Mouse (Mus musculus): ENCODE results near the gene Vps41. TPM values are rescaled to one million over a fixed set of nuclear protein-coding genes. Genes with fewer than 3 reads are reported as not detected.

Vps41 gene
- polyA plus RNA-seq, 1 experiment: 12.6 TPM

- TF ChIP-seq FOSL1 (IDR thresholded peaks at IDR 0.05; ENCODE audit: insufficient read depth, low read length, poor library complexity, severe bottlenecking): no peak
- TF ChIP-seq MAX (IDR thresholded peaks at IDR 0.05): no peak
- TF ChIP-seq USF1 (IDR thresholded peaks at IDR 0.05; ENCODE audit: low read depth): no peak
- no peak for TF ChIP-seq MYOG (IDR thresholded peaks at IDR 0.05; ENCODE audit: control insufficient read depth, extremely low read depth, insufficient read length)
- no peak for TF ChIP-seq MYOD1 (IDR thresholded peaks at IDR 0.05; ENCODE audit: control insufficient read depth, insufficient read length, low read depth)
- no peak for TF ChIP-seq CTCF (IDR thresholded peaks at IDR 0.05; ENCODE audit: control insufficient read depth, insufficient read depth, insufficient read length)
- no peak for TF ChIP-seq CEBPB (IDR thresholded peaks at IDR 0.05; ENCODE audit: low read depth)
- Histone ChIP-seq H3K79me3 (ENCODE audit: low read depth) (no peaks in the 10 kb centered on the region), H3K27me3 (ENCODE audit: control insufficient read depth, insufficient read depth, insufficient read length) (no peaks in the 10 kb centered on the region), H3K4me3 (ENCODE audit: insufficient read depth, poor library complexity, severe bottlenecking) (no peak overlapping the region), H3K79me2 (ENCODE audit: control insufficient read depth, insufficient read depth) (no peaks in the 10 kb centered on the region), H3ac (ENCODE audit: control insufficient read depth, insufficient read length, low read depth) (no peak overlapping the region), H3K36me3 (ENCODE audit: control insufficient read depth, insufficient read depth) (no peaks in the 10 kb centered on the region)
Measured at GRCm38 (mm10) chr13:18903623-18904022, 186.5 kb downstream of the Vps41 start.

GRCm38 (mm10) chr13:18914774-18915173, 197.7 kb downstream of the Vps41 start:
- TF ChIP-seq MYOG (IDR thresholded peaks at IDR 0.05; ENCODE audit: control insufficient read depth, extremely low read depth, insufficient read length) (no peak), CTCF (IDR thresholded peaks at IDR 0.05; ENCODE audit: control insufficient read depth, insufficient read depth, insufficient read length) (no peak), USF1 (IDR thresholded peaks at IDR 0.05; ENCODE audit: low read depth) (no peak), MAX (IDR thresholded peaks at IDR 0.05) (no peak), CEBPB (IDR thresholded peaks at IDR 0.05; ENCODE audit: low read depth) (no peak), MYOD1 (IDR thresholded peaks at IDR 0.05; ENCODE audit: control insufficient read depth, insufficient read length, low read depth) (no peak), FOSL1 (IDR thresholded peaks at IDR 0.05; ENCODE audit: insufficient read depth, low read length, poor library complexity, severe bottlenecking) (no peak)
- no peak overlapping the region for H3ac ChIP-seq (ENCODE audit: control insufficient read depth, insufficient read length, low read depth)
- no peak overlapping the region for H3K4me3 ChIP-seq (ENCODE audit: insufficient read depth, poor library complexity, severe bottlenecking)
- H3K27me3 ChIP-seq (ENCODE audit: control insufficient read depth, insufficient read depth, insufficient read length): no peaks in the 10 kb centered on the region
- H3K79me2 ChIP-seq (ENCODE audit: control insufficient read depth, insufficient read depth): no peaks in the 10 kb centered on the region
- no peaks in the 10 kb centered on the region for H3K36me3 ChIP-seq (ENCODE audit: control insufficient read depth, insufficient read depth)
- H3K79me3 ChIP-seq (ENCODE audit: low read depth): no peaks in the 10 kb centered on the region

Other genes starting within 250 kb of the Vps41 start
- not detected for gene Amph, start 230.9 kb downstream of the Vps41 start, polyA plus RNA-seq (2012; fragmentation: generic; extraction: Trizol)